Mouse (Mus musculus): ENCODE data around the gene Dnah2. TPM values are rescaled to one million over a fixed set of nuclear protein-coding genes. Genes with fewer than 3 reads are reported as not detected.

Dnah2 gene
- polyA plus RNA-seq, 1 experiment from 2014 or later: 2.7 TPM

DNA sequence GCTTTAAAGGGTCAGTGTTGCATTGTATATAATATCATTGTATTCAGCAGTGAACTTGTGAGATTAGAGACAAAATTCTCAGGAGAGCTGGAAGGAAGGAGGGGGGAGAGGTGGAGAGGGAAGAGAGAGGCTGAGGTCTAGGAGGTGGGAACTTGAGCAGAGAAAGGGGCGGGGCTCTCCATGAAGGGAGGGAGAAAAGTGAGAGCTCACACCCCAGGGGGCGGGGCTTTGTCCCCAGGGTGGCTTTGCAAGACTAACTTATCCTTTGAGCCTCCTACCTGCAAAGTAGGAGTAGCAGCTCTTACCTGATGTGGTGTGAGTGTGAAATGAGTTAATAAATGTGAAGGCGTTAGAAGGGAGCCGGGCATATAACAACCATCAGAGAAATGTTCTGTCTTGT, 120.2 kb downstream of the Dnah2 start:
- no peak overlapping the region for H3K9ac ChIP-seq (ENCODE audit: low read length)
- WGBS: 34% methylated on average over 4 of the region's 4 CpGs
- H3K4me1 ChIP-seq (ENCODE audit: control insufficient read depth, insufficient read depth, low read length): no peaks in the 10 kb centered on the region
- H3K4me3 ChIP-seq (ENCODE audit: low read depth, low read length): no peak overlapping the region
- H3K27me3 ChIP-seq (replicated peaks; ENCODE audit: control insufficient read depth, insufficient read depth, low read length): no peaks in the 10 kb centered on the region
- no peaks in the 10 kb centered on the region for H3K36me3 ChIP-seq (ENCODE audit: control insufficient read depth, insufficient read depth, low read length)
- no peak overlapping the region for H3K27ac ChIP-seq (ENCODE audit: low read depth, low read length)
- H3K4me2 ChIP-seq (ENCODE audit: low read length): no peak overlapping the region
- ATAC-seq: no peak
- H3K9me3 ChIP-seq (replicated peaks; ENCODE audit: control insufficient read depth, low read length): no peaks in the 10 kb centered on the region
- DNase-seq (ENCODE audit: low spot score): no peak

DNA sequence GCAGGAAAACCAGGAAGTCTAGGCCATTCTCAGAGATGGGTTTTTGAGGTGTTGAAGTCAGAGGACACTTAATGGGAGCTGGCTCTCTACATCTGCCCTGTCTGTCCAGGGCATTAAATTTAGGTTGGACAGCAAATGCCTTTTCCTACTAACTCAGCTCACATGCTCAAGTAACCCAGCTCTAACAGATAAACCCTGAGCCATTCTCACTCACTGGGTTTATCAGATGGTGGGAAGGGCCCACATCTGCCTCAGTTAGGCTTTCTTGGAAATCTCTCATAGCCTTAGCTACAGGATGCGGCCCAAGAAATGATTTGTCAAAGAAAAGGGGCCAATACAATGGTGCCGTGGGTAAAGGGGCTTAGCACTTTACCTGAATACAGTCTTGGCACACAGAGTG, 122.7 kb downstream of the Dnah2 start:
- H3K4me3 ChIP-seq (ENCODE audit: low read depth, low read length): no peak overlapping the region
- H3K27me3 ChIP-seq (replicated peaks; ENCODE audit: control insufficient read depth, insufficient read depth, low read length): peaks cover 17% of the 10 kb centered on the region
- DNase-seq (ENCODE audit: low spot score) (no peak), ATAC-seq (no peak)
- 72% methylated on average over 2 of the region's 2 CpGs for WGBS
- H3K9me3 ChIP-seq (replicated peaks; ENCODE audit: control insufficient read depth, low read length): no peaks in the 10 kb centered on the region
- H3K36me3 ChIP-seq (ENCODE audit: control insufficient read depth, insufficient read depth, low read length): no peaks in the 10 kb centered on the region
- H3K4me2 ChIP-seq (ENCODE audit: low read length): no peak overlapping the region
- no peaks in the 10 kb centered on the region for H3K4me1 ChIP-seq (ENCODE audit: control insufficient read depth, insufficient read depth, low read length)
- H3K27ac ChIP-seq (ENCODE audit: low read depth, low read length): no peak overlapping the region
- no peak overlapping the region for H3K9ac ChIP-seq (ENCODE audit: low read length)

GRCm38 (mm10) chr11:69423885-69424284, 125.0 kb downstream of the Dnah2 start:
- no peak overlapping the region for H3K4me2 ChIP-seq (ENCODE audit: low read length)
- ATAC-seq: no peak
- 81% methylated on average over 6 of the region's 6 CpGs for WGBS
- H3K27me3 ChIP-seq (replicated peaks; ENCODE audit: control insufficient read depth, insufficient read depth, low read length): peaks cover 25% of the 10 kb centered on the region
- H3K4me1 ChIP-seq (ENCODE audit: control insufficient read depth, insufficient read depth, low read length): peaks cover 16% of the 10 kb centered on the region
- no peaks in the 10 kb centered on the region for H3K9me3 ChIP-seq (replicated peaks; ENCODE audit: control insufficient read depth, low read length)
- H3K4me3 ChIP-seq (ENCODE audit: low read depth, low read length): no peak overlapping the region
- no peak overlapping the region for H3K9ac ChIP-seq (ENCODE audit: low read length)
- no peaks in the 10 kb centered on the region for H3K36me3 ChIP-seq (ENCODE audit: control insufficient read depth, insufficient read depth, low read length)
- DNase-seq (ENCODE audit: low spot score): no peak
- H3K27ac ChIP-seq (ENCODE audit: low read depth, low read length): no peak overlapping the region

DNA sequence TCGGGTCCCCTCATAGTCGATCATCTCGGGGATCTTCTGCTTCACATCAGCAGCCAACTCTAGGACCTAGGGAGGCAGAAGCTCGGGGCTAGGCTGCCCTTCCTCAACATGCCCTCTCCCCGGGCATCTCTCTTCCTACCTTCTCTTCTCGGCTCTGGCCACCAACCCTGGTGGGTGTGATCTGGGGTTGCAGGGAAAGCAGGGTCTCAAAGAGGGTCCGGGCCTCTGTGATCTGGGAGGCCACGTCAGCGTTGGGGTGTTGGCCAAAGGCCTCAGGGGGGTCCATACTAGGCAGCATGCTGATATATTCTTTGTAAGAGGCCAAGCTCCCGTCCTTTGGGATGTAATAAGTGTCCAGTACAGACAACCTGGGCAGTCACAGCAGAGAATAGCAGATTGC, 126.1 kb downstream of the Dnah2 start:
- Histone ChIP-seq H3K4me3 (ENCODE audit: low read depth, low read length) (no peak overlapping the region), H3K27ac (ENCODE audit: low read depth, low read length) (no peak overlapping the region), H3K9ac (ENCODE audit: low read length) (no peak overlapping the region), H3K36me3 (ENCODE audit: control insufficient read depth, insufficient read depth, low read length) (no peaks in the 10 kb centered on the region), H3K27me3 (replicated peaks; ENCODE audit: control insufficient read depth, insufficient read depth, low read length) (peaks cover 25% of the 10 kb centered on the region), H3K9me3 (replicated peaks; ENCODE audit: control insufficient read depth, low read length) (no peaks in the 10 kb centered on the region), H3K4me1 (ENCODE audit: control insufficient read depth, insufficient read depth, low read length) (peaks cover 20% of the 10 kb centered on the region), H3K4me2 (ENCODE audit: low read length) (no peak overlapping the region)
- 88% methylated on average over 10 of the region's 10 CpGs for WGBS
- ATAC-seq (no peak), DNase-seq (ENCODE audit: low spot score) (no peak)

GRCm38 (mm10) chr11:69421131-69421977, 127.6 kb downstream of the Dnah2 start:
- peaks cover 25% of the 10 kb centered on the region for H3K27me3 ChIP-seq (replicated peaks; ENCODE audit: control insufficient read depth, insufficient read depth, low read length)
- no peak overlapping the region for H3K9ac ChIP-seq (ENCODE audit: low read length)
- no peaks in the 10 kb centered on the region for H3K9me3 ChIP-seq (replicated peaks; ENCODE audit: control insufficient read depth, low read length)
- no peak overlapping the region for H3K27ac ChIP-seq (ENCODE audit: low read depth, low read length)
- no peak overlapping the region for H3K4me2 ChIP-seq (ENCODE audit: low read length)
- no peak overlapping the region for H3K4me3 ChIP-seq (ENCODE audit: low read depth, low read length)
- no peaks in the 10 kb centered on the region for H3K36me3 ChIP-seq (ENCODE audit: control insufficient read depth, insufficient read depth, low read length)
- H3K4me1 ChIP-seq (ENCODE audit: control insufficient read depth, insufficient read depth, low read length): peaks cover 29% of the 10 kb centered on the region
- DNase-seq (ENCODE audit: low spot score) (no peak), ATAC-seq (no peak)
- 11% methylated on average over 25 of the region's 25 CpGs for WGBS

DNA sequence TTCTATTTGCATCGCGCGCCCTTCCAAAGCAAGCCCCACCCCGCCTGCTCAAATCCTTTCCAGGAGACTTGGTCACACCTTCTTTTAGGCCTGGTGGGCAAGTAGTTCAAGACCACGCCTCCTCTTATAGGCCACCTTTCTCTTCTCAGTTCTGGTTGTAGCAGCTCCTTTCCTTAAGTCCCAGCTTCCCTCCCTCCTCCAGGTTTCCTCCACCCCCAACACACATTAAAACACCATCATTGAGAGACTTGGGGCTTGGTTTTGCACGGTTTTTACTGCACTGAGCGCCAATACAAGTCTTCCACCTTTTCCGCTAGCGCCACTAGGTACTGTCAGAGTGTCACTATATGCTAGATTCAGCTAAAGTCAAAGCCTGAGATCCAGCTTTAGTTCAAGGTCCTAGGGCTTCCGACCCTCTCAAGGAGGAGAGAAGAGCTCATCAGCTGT, 128.3 kb downstream of the Dnah2 start:
- no peaks in the 10 kb centered on the region for H3K36me3 ChIP-seq (ENCODE audit: control insufficient read depth, insufficient read depth, low read length)
- peak overlapping the region; percentile 25 for H3K9ac ChIP-seq (ENCODE audit: low read length)
- H3K27me3 ChIP-seq (replicated peaks; ENCODE audit: control insufficient read depth, insufficient read depth, low read length): peaks cover 25% of the 10 kb centered on the region
- WGBS: 7% methylated on average over 10 of the region's 10 CpGs
- H3K4me2 ChIP-seq (ENCODE audit: low read length): peak overlapping the region; percentile 95
- H3K4me1 ChIP-seq (ENCODE audit: control insufficient read depth, insufficient read depth, low read length): peaks cover 29% of the 10 kb centered on the region
- H3K4me3 ChIP-seq (ENCODE audit: low read depth, low read length): peak overlapping the region; percentile 17
- ATAC-seq (no peak), DNase-seq (ENCODE audit: low spot score) (no peak)
- no peaks in the 10 kb centered on the region for H3K9me3 ChIP-seq (replicated peaks; ENCODE audit: control insufficient read depth, low read length)
- no peak overlapping the region for H3K27ac ChIP-seq (ENCODE audit: low read depth, low read length)

- ATAC-seq: no peak
- no peak for DNase-seq (ENCODE audit: low spot score)
- under 1% methylated on average over 31 of the region's 31 CpGs for WGBS
- Histone ChIP-seq H3K9me3 (replicated peaks; ENCODE audit: control insufficient read depth, low read length) (no peaks in the 10 kb centered on the region), H3K27me3 (replicated peaks; ENCODE audit: control insufficient read depth, insufficient read depth, low read length) (peaks cover 25% of the 10 kb centered on the region), H3K4me2 (ENCODE audit: low read length) (peak overlapping the region; percentile 95), H3K4me1 (ENCODE audit: control insufficient read depth, insufficient read depth, low read length) (peaks cover 29% of the 10 kb centered on the region), H3K27ac (ENCODE audit: low read depth, low read length) (no peak overlapping the region), H3K4me3 (ENCODE audit: low read depth, low read length) (peak overlapping the region; percentile 77), H3K9ac (ENCODE audit: low read length) (peak overlapping the region; percentile 25), H3K36me3 (ENCODE audit: control insufficient read depth, insufficient read depth, low read length) (no peaks in the 10 kb centered on the region)
Observed at GRCm38 (mm10) chr11:69419813-69420553, 128.9 kb downstream of the Dnah2 start.

DNA sequence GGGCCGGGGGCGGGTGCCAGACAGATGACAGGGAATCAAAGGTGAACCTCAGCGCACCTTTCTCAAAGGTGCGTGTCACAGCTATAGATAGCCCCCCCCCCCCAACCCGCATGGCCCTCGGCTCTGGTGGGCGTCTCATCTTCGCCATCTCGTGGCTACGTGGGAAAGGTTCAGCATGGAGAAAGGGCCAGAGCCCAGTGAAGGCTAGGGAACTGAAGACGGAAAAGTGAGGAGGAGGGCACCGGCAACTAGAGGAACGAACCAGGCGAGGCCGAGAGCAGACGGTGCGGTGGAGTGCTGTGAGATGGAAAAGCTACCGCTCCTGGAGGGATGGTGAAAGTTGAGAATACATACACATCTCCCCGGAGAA, 129.5 kb downstream of the Dnah2 start:
- ATAC-seq (no peak), DNase-seq (ENCODE audit: low spot score) (no peak)
- Histone ChIP-seq H3K4me2 (ENCODE audit: low read length) (peak overlapping the region; percentile 95), H3K4me3 (ENCODE audit: low read depth, low read length) (peak overlapping the region; percentile 77), H3K36me3 (ENCODE audit: control insufficient read depth, insufficient read depth, low read length) (no peaks in the 10 kb centered on the region), H3K9ac (ENCODE audit: low read length) (peak overlapping the region; percentile 47), H3K27me3 (replicated peaks; ENCODE audit: control insufficient read depth, insufficient read depth, low read length) (peaks cover 25% of the 10 kb centered on the region), H3K9me3 (replicated peaks; ENCODE audit: control insufficient read depth, low read length) (no peaks in the 10 kb centered on the region), H3K4me1 (ENCODE audit: control insufficient read depth, insufficient read depth, low read length) (peaks cover 35% of the 10 kb centered on the region), H3K27ac (ENCODE audit: low read depth, low read length) (peak overlapping the region; percentile 99)
- under 1% methylated on average over 19 of the region's 19 CpGs for WGBS
